Mouse (Mus musculus): ENCODE measurements around the gene Camk1g. TPM values are rescaled to one million over a fixed set of nuclear protein-coding genes. Genes with fewer than 3 reads are reported as not detected.

Camk1g gene
- total and polyA plus RNA-seq, 3 experiments: not detected

DNA sequence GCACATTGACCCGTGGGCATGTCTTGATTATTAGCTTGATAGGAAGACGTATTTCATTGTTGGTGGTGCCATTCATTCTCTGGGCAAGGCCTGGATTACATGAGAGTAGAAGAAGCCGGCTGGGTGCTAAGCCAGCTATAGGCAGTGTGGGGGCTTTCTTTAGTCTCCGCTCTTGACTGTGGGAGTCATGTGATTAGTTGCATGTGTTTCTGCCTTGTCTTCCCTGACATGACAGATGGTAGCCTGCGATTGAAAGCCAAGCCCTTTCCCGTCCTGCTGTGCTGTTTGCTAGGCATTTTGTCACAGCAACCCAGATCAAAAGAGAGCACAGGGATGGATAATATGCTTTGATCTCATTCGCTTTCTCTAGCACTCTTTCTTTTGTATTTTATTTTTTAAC lies 64.7 kb downstream of the Camk1g start:
- Histone ChIP-seq H3K36me3 (replicated peaks in 1 of 2; ENCODE audit: control insufficient read depth in 1 of 2, insufficient read depth in 1 of 2, low read length in 1 of 2) (no peaks in the 10 kb centered on the region), H3K9ac (ENCODE audit: insufficient read depth, low read depth) (no peak overlapping the region), H3K4me1 (ENCODE audit: control insufficient read depth in 1 of 2, insufficient read depth in 2 of 2) (peaks cover 0 to 15% of the 10 kb centered on the region in 2 experiments; a peak in 2 of 4 replicates), H3K27me3 (replicated peaks) (no peaks in the 10 kb centered on the region), H3K9me3 (replicated peaks; ENCODE audit: low read length) (no peaks in the 10 kb centered on the region), H3K4me3 (replicated peaks in 1 of 3; ENCODE audit: low read depth in 2 of 3, low read length in 2 of 3, poor library complexity in 1 of 3) (no peak overlapping the region), H3K4me2 (ENCODE audit: insufficient read depth, low read depth, poor library complexity, severe bottlenecking) (no peak overlapping the region), H3K27ac (ENCODE audit: insufficient read depth, low read depth) (no peak overlapping the region), H3K79me2 (replicated peaks; ENCODE audit: control insufficient read depth, extremely low read depth, insufficient read depth, poor library complexity, severe bottlenecking) (no peaks in the 10 kb centered on the region)
- DNase-seq (ENCODE audit: extremely low read depth): no peak
- dilution Hi-C loops (cut with MboI; ENCODE audit: extremely low pct_ligation_motif_present, extremely low pct_unique_long_range_greater_than_20kb, low sequenced_read_pairs): no loop called here
- in situ Hi-C loops (cut with MboI; ENCODE audit: low pct_ligation_motif_present, low pct_unique_long_range_greater_than_20kb, low sequenced_read_pairs): no loop called here
- no peak for TF ChIP-seq SIN3A (IDR thresholded peaks at IDR 0.05; ENCODE audit: low read length)
- no peak for TF ChIP-seq IRF4 (IDR thresholded peaks at IDR 0.05; ENCODE audit: low read depth, low read length)
- TF ChIP-seq HCFC1 (IDR thresholded peaks at IDR 0.05; ENCODE audit: low read depth, low read length): no peak
- no peak for TF ChIP-seq ZC3H11A (IDR thresholded peaks at IDR 0.05; ENCODE audit: low read depth, low read length)
- no peak for TF ChIP-seq CTCF (conservative IDR thresholded peaks at IDR 0.05 in 1 of 2, IDR thresholded peaks at IDR 0.05 in 1 of 2; ENCODE audit: low read depth in 2 of 2, low read length in 2 of 2)
- TF ChIP-seq EP300 (IDR thresholded peaks at IDR 0.05; ENCODE audit: low read length): no peak
- TF ChIP-seq POLR2A (IDR thresholded peaks at IDR 0.05; ENCODE audit: low read depth, low read length): no peak
- TF ChIP-seq NRF1 (IDR thresholded peaks at IDR 0.05; ENCODE audit: low read depth, low read length): no peak
- TF ChIP-seq NELFE (IDR thresholded peaks at IDR 0.05; ENCODE audit: low read depth, low read length): no peak
- TF ChIP-seq TCF12 (IDR thresholded peaks at IDR 0.05; ENCODE audit: low read depth, low read length): no peak
- TF ChIP-seq SMC3 (IDR thresholded peaks at IDR 0.05; ENCODE audit: low read depth, low read length): no peak
- no peak for TF ChIP-seq MAZ (IDR thresholded peaks at IDR 0.05; ENCODE audit: low read depth, low read length)
- no peak for TF ChIP-seq RAD21 (IDR thresholded peaks at IDR 0.05; ENCODE audit: low read depth, low read length)

DNA sequence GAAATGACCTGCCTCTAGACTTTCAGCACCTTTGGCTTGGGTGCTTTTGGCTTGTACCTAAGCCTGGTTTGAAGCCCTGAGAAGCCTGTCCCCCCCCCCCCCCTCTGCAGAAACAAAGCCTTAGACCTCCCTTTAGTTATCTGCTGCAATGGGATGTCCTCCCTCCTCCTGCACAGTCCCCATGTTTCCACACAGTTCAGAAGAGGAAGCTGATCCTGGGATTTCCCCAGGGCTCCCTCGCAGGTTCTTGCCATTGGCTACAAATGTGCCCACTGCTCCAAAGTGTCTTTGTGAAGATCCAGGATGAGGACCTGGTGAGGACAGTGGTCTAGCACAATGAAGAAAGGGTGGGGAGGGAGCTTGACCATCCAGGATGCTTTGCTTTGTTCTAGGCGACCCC lies 67.0 kb downstream of the Camk1g start:
- no peak for TF ChIP-seq E2F4 (IDR thresholded peaks at IDR 0.05; ENCODE audit: insufficient replicate concordance, low read depth, low read length)
- no peak for TF ChIP-seq CTCF (conservative IDR thresholded peaks at IDR 0.05 in 1 of 2, IDR thresholded peaks at IDR 0.05 in 1 of 2; ENCODE audit: low read depth in 2 of 2, low read length in 2 of 2)
- TF ChIP-seq SMC3 (IDR thresholded peaks at IDR 0.05; ENCODE audit: low read depth, low read length): no peak
- no peak for TF ChIP-seq TBP (conservative IDR thresholded peaks at IDR 0.05; ENCODE audit: low read depth, low read length)
- no peak for TF ChIP-seq ETS1 (conservative IDR thresholded peaks at IDR 0.05; ENCODE audit: low read depth, low read length)
- no peak for TF ChIP-seq ZMIZ1 (IDR thresholded peaks at IDR 0.05; ENCODE audit: low read depth, low read length)
- peaks cover 0 to 15% of the 10 kb centered on the region in 2 experiments; a peak in 2 of 4 replicates for H3K4me1 ChIP-seq (ENCODE audit: control insufficient read depth in 1 of 2, insufficient read depth in 2 of 2)
- no peaks in the 10 kb centered on the region for H3K36me3 ChIP-seq (replicated peaks in 1 of 2; ENCODE audit: control insufficient read depth in 1 of 2, insufficient read depth in 1 of 2, low read length in 1 of 2)
- in situ Hi-C loops (cut with MboI; ENCODE audit: low pct_ligation_motif_present, low pct_unique_long_range_greater_than_20kb, low sequenced_read_pairs) (no loop called here), dilution Hi-C loops (cut with MboI; ENCODE audit: extremely low pct_ligation_motif_present, extremely low pct_unique_long_range_greater_than_20kb, low sequenced_read_pairs) (no loop called here)
- no peaks in the 10 kb centered on the region for H3K9me3 ChIP-seq (replicated peaks; ENCODE audit: low read length)
- H3K9ac ChIP-seq (ENCODE audit: insufficient read depth, low read depth): no peak overlapping the region
- H3K79me2 ChIP-seq (replicated peaks; ENCODE audit: control insufficient read depth, extremely low read depth, insufficient read depth, poor library complexity, severe bottlenecking): no peaks in the 10 kb centered on the region
- no peak overlapping the region for H3K4me3 ChIP-seq (replicated peaks in 1 of 3; ENCODE audit: low read depth in 2 of 3, low read length in 2 of 3, poor library complexity in 1 of 3)
- no peaks in the 10 kb centered on the region for H3K27me3 ChIP-seq (replicated peaks)
- peak; percentile 4 for DNase-seq (ENCODE audit: extremely low read depth)
- no peak overlapping the region for H3K27ac ChIP-seq (ENCODE audit: insufficient read depth, low read depth)
- H3K4me2 ChIP-seq (ENCODE audit: insufficient read depth, low read depth, poor library complexity, severe bottlenecking): no peak overlapping the region
